Mouse (Mus musculus) spleen, postnatal 14 days (tissue): Measurements from ENCODE around the gene Psapl1.

Experiments
- DNase-seq, 2 experiments: peaks; one replicate each; pipeline ENCODE4 v3.0.0; 2021 to 2022; ENCODE audit warnings: low spot score in 2 of 2

Psapl1 gene

DNA sequence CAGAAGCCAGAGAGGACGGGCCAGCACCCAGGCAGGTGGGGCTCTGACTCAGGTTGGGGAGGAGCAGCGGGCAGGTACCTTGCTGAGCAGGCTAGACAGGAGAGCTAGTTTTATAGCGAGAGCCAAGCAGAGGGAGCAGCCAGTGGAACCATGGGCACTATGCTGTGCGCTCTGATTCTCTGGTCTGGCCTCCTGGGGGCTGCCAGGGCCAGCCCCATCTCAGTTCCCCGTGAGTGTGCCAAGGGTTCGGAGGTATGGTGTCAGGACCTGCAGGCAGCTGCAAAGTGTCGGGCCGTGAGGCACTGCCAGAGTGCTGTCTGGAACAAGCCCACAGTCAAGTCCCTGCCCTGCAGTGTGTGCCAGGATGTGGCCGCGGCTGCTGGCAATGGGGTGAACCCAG, at the start of gene Psapl1:
Psapl1 (plus strand) TSS at position 106 of the 400 bp plus-strand sequence.
- DNase-seq = no peak

DNA sequence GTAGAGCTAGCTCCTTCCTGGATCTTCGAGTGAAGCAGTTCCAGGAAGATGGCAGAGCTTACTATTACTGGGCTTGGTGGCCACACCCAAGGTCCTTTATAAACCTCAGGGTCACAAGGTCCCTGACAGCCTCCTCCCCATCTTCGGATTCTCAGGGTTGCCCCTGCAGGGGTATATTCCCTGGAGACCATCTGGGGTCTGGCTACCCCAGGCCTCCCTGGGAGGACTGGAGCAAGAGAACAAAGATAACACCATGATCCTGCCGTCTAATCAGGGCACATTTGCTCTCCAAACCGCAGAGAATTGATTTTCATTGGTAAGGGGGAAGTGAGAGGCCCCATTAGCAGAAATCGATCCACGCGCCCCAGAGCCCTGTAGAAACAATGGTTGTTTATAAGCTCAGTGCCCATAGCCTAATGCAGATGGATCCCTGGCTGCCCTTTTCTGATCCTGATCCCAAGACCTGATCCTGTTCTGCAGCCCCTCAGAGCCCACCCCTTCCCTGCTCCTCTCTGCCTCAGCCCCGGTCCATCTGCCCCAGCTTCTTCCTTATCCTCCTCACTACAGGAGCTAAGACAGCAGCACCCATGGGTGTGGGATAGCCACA, 48.8 kb upstream of the Psapl1 start:
- no peak for DNase-seq

DNA sequence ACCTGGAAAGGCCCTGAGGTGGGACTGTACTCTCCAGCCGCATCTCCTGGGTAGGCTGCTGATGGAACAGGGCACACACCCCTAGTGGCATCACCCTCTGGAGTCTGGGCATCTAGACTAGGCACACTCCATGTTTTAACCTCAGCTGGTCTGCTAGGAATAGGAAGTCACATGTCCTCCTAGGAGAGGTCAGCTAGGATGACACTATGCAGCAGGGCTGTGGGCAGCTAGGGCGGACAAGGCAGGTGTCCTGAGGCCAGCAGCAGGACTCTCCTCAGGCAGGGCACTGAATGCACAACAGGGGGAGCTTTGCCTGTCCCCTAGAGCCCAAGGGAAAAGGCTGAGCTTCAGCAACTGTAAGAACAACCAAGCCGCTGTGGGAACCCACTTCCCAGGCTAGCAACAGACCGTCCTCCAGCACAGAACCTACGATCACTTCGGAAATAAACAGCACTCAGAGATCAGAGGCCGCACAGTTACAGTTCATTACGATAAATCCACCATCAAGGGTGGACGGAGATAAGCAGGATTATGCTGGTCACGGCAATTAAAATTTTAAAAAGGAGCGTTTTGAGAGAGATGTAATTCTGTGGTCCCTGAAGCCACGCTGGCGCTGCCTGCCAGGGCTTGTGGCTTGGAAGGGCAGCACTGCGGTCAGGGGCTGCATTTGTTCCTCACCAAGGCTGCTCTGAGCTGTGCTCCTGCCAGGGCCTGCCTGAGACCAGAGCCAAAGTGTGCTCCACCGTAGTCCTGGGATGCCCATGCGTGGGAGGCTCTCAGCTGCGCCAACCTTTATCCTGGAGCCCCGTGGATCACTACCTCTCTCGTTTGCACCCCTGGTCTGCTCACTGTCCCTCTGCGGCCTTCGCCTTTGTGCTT, 38.2 kb upstream of the Psapl1 start:
- no peak for DNase-seq

DNA sequence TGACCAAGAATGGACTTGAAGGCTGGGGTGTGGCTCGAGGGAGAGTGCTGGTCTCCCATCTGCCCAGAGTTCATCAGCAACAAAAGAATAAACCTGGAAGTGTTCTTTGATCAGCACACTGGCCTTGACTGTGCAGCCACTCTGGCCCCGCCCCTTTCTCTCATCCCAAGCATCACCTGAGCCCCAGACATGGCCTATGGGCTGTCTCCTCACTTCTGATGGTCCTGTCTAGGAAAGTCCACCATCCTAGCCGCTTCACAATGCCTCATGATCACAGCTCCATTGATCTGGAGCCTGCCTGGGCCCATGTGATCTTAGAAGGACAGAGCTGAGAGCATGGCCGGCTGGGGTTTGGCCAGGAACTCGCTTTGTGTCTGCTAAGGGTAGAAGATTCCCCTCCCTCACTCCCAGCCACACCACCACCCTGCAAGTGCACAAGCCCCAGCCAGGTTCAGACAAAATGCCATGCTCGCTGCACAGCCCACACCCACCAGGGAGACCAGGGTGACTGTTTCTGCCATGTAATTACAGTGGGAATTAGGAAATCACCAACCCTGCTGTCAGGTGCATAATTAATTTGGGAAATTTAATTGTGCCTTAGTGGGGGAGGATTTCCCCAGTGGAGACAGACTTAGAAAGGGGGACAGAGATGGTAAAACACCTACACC, 37.3 kb upstream of the Psapl1 start:
- no peak for DNase-seq

DNA sequence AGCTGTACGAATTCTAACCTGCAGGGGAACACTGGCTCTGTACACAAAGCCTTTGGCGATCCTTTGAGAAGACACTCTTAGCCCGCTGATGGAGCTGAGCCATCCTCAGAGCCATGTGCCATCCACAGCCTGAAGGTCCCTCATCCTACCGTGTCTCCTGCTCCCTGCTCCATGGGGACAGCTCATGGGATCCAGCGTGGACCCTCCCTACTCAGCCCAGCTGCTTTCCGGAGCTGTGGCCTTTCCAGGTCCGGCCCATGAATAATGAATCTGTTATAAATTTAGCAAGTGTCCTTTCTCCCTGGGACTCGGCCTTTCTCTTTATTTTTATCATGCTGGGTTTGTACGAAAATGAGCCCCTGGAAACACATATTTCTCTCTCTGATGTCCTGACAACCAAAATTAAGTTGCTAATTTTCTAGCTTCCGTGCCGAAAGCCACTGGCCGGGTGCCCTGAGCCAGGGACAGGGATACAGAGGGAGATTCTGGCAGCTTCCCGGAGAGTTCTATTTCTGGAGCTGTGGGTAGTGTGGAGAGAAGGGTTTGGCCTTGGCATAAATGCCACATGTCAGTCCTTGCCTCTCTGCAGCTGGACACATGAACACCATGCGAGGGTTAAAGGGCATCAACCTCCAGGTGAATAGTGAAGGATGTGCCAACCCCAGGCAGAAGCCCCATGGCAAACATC, 34.7 kb upstream of the Psapl1 start:
- no peak for DNase-seq

DNA sequence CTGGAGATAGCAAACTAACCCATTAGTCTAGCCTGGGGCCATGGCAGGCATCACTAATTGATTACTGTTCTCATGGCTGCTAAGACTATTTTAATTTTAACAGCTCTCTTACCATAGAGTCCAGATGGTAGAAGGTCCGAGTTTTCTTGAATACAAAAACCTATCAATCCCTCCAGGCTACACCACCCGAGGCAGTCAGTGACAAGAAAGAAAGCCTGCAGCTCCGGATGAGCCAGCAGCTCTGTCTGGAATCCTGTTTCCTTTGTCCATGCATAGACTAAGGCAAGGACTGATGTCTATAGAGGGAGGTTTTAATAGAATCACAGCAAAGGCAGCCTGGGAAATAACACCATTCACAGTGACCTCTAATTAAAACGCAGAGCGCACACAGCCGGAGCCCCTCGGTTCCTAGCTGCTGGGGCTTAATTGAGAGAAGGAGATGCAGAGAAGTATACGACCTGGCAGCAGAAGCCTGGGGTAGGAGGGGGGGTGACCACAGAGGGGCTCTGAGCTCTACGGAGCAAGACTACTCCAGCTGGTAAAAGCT, 29.2 kb upstream of the Psapl1 start:
- no peak for DNase-seq

DNA sequence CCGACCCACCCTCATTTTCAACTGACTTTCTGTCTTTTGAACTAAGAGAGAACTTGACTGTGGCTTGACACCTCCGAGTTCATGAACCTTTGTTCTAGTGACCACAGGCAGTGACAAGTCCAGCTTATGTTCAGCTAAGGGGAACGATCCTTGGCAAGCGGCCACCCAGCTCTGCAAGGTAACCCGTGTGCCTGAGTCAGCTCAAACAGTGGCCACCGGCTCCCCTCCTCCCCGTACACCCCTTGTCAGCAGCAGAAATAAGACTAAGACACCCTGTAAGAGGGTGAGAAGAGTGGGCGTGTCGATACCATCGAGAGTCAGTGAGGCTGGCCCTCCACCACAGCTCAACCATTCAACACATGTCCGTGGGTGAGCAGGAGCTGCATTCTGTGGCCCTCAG, 27.4 kb upstream of the Psapl1 start:
- DNase-seq = no peak

DNA sequence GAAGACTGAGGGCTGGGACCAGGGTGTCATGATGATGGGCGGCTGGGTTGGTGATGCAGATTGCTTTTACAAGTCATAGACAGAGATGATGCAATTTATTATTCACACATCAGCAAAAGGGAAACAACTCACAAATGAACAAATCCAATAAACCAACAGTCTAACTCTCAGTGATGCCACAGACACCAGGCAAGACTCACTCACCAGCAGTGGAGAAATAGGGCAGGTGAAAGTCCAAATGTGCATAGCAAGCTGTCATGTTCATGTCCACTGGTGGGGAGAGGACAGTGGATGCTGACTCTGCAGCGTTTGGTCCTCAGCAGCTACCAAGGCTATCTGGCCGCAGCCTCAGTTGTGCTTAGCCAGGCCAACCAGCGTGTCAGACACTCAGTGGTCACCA, 26.9 kb upstream of the Psapl1 start:
- no peak for DNase-seq

DNA sequence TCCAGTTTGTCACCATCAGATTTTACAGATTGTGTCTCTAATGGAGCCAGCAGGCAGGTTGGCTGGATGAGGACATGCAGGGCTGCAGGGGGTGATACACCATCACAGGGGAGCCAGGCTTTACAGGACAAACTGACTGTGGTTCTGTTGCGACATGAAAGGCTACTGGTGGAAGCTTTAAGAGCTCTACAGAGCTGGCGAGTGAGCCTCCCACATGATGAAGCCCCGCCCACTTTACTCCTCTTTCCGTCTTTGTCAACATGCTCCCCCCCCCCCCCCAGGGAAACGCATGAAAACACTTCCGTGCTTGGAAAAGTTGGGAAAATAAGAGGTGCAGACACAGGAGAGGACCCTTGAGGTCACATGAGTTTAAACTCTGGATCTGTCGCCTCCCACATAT, 25.6 kb upstream of the Psapl1 start:
- DNase-seq = no peak

DNA sequence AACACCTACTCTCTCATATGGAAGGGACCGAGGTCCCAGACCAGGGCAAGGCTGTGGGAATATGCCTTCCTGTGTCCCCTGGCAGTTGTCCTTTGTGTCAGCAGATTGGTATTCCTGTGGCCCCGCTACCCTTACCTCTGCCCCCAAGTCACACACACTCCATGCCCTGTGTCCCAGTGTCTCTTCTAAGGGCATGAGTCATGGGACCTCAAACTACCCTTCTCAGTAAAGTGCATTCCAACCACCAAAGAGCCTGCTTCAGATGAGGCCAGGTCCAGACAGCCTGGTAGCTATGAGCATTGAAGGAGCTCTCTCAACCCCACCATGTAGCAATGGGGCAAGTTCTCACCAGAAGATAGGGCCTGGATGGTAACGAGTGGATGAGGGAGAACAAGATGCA, 25.0 kb upstream of the Psapl1 start:
- no peak for DNase-seq

DNA sequence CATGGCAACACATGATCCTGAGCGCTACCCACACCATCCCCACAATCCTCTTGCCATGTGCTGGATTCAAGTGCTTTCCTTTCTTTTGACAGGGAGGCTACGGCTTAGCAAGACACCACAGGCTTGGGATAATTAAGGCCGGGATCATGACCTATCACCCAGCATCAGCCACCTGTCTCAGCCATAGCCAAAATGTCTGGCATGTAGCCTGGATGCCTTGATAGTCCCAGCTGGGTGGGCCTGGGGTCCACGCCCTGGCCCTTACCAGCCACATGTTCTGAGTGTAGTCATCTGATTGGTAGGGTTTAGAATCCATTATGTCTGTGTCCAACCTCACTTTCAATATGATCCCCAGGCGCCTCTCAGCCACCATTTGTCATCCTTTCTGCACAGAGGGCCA, 24.1 kb upstream of the Psapl1 start:
- DNase-seq = no peak

DNA sequence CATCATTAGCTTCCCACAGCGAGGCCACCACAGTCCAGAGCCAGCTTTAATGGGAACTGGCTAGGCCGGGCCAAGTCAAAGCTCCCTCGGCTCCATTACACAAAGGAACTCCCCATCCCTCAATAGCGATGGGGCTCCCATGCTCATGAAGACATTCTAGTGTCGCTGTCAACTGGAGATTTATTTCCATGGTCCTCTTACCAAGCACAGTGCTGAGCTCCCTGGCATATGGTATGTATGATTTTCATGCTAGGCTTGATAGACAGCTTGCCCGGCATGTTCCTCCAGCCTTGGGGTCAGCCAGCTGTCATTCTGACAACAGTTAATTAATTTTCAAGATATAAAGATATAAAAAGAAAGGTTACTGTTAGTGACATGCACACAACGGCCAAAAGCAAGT, 21.5 kb upstream of the Psapl1 start:
- DNase-seq = no peak

DNA sequence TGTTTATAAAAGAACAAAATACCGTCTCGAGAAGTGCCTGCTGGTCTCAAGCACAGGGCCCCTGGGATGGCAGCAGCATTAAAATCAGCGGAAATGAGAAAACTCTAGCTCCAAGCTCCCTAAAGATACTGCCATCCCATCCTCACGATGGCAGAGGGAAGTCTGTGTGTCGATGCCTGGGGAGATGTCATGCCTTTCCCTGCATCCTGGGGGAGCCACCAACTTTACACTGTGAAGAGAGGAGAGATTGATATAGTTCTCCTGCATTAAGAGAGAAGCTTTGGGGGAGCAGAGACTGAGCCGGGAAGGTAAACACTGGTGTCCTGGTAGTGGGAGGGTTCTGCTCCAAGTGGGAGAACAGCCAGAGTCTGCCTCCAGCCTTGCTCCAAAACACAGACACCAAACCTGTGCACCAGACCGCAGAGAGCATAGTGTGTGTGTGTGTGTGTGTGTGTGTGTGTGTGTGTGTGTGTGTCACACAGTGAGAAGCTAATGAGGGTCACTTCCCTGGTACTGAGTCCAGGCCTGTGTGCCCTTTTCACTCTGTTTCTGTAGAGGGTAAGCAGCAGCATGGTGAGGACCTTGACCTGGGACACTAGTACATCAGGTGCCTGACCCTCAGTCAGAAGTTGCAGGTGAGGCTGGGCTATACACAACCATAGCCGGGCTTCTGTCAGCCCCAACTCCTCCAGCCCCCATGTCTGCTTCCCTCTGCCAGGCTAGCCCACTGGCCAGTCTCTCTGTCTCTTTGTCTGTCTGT, 17.3 kb upstream of the Psapl1 start:
- DNase-seq = no peak

DNA sequence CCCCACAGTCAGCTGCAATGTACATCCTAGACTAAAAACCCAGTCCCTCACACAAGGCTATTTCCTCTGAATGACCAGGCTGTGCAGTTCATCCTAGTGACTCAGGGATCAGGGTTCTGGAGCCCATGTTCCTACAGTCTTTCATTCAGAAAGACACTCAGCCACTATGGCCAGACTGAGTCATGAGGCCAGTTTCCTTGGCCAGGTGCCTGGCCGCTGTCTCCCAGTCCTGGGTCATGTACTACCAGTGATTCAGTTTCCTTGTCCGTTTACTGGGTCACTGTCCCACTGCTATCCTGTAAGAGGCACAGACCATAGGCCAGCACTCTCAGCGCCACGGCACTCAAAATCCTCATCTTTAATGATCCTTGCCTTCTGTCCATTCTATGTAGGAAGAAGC, 15.5 kb upstream of the Psapl1 start:
- no peak for DNase-seq

DNA sequence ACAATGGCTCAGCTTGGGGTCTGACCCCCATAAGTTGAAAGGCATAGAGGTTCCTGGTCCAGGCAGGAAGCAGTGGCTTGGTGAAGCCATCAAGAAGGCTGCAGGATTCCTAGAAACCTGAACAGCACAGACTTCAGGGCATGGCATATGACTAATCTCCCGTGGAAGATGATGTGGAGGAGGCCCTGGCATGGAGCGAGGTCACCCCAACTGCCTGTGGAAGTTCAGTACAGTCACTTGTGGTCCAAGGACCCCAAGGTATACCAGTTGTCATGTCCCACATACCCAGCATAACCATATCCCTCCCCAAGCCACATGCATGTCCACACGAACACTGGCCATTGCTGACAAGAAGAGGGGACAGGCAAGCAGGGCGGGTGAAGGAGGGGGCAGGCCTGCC, 12.5 kb upstream of the Psapl1 start:
- DNase-seq = no peak

DNA sequence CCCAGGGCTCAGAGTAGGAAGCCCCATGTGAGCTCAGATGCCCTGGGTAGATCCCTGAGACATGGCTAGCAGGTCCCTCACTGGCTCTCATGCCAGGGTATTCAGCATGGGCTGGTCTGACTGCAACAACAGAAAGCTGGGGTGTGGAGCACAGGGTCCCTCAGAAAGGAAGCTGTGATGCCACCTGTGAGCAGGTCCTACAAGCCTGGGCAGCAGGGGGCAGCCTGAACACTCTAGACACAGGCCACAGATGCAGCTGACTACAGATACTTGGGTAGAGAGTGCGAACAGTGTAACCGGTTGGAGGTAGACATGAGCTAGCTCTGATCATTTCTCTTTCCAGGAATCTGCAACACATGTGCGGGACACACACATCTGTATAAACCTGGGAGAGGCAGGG, 11.9 kb upstream of the Psapl1 start:
- DNase-seq = peak in 1 of 2 experiments; percentile 8

DNA sequence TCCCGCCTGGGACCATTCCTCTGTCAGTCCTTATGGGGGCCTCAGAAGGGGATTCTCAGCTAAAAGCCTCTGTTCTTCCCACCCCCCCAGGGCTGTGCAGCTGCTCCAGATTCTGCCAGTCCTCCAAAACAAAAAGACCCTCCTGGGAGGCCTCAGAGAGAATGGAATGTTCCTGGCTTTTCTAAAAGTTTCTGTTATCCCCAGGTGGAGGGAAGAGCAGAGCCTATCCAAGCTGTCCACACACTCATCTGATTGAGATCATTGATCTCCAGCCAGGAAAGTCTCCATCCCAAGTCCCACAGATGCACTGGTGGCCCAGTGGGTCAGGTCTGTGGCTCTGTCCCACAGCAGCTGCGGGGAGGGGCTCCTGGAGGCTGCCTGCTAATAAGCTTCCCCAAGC, 11.1 kb upstream of the Psapl1 start:
- DNase-seq = no peak

DNA sequence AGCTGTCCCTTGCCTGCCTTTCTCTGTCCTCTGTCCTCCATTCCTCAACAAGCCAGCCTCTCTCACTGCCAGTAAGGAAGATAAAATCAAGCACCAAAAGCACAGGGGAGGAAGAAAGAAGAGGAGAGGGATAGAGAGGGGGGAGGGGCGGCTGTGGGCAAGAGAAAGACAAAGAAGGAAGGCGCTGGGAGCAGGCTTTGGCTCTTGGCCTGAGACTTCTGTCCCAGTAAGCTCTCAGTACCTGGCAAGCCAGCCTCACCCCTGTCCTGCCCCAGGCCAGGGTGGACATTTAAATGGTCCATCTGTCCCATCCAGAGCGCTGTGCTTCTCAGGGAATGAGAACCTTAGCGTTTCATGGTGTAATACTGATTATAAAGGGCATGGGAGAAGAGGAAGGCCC, 9.2 kb upstream of the Psapl1 start:
- DNase-seq = no peak

DNA sequence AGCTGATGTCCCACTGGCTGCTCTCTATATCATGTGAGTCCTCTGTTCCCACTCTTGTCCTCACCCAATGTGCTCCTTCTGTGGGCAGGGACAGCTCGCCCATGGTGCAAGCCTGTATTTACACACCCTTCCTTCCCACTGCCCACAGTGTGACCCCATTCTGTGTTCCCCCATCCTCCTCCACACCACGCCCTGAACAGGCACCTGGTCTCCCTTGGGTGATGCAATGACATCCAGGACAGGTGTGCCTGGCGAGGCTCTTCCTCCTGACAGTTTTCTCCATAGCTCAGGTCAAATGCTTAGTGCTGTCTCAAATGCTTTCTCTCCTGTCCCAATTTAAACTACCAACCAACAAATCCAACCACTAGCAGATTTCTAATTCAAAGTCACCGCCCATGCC, 8.4 kb upstream of the Psapl1 start:
- no peak for DNase-seq

DNA sequence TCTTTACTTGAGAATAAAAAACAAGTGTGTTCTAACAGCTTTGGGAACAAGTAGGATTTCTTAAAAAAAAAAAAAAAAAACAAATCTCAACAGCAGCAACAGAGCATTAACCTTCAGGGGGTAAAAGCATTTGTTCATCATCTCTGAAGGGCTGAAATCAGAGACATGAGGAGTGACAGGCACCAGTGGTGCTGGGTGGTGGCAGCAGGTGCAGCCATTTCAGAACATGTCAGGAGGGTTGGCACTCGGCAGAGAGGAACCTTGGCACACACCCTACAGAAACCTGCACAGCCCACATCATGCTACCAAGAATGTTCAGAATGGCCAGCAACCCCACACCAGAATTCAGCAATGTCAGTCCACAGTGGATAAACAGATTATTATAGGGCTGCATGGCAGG, 4.3 kb upstream of the Psapl1 start:
- DNase-seq = no peak

DNA sequence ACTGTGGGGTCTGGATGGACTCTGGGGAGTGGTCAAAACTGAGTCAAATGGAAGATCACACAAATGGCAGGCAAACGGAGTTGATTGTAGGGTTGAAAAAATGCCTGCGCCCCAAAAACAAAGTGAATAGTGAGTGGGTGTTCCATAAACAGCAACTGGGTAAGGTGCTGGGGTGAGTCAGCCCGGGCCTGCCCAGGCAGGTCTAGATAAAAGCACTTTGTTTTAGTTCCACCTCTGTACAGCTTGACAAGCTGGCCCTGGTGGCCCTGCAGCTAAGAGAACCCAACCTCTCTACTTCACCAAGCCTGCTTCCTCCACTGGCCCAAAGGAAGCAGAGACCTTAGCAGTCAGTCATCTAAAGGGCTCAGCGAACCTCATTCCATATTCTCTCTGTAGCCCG, 1.0 kb upstream of the Psapl1 start:
- no peak for DNase-seq
